Mouse (Mus musculus) thymus, postnatal 4 days (tissue): ENCODE results near the gene Gm3269.
"Not testable (repeated sequence)": the region's sequence is repeated elsewhere in the genome, so short reads cannot be mapped to it uniquely, and the experiment has no call there.

Experiments
- DNase-seq: peaks from one replicate; pipeline ENCODE4 v3.0.0; 2021

The Gm3269 gene

DNA sequence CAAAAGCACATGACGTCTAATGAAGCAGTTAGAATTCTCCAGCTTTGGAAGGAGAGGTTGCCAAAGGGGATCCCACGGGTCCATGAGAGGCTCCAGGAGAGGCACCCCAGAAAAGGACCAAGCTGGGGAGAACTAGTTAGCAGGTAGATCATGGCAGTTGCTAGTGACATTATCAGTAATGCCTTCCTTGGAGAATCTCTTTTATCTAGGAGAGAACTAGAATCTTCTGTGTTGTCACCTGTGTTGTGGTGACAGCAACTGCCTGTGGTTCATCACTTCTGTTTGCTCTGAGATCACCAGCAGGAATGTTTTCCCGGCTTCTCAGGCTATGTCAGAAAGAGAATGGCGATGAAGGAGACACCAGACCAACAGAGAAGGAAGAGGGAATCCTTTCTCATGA lies at the start of gene Gm3269:
TSS of gene Gm3269 (plus strand) at position 301 of the 400 bp plus-strand sequence.
- not testable (repeated sequence) for DNase-seq

DNA sequence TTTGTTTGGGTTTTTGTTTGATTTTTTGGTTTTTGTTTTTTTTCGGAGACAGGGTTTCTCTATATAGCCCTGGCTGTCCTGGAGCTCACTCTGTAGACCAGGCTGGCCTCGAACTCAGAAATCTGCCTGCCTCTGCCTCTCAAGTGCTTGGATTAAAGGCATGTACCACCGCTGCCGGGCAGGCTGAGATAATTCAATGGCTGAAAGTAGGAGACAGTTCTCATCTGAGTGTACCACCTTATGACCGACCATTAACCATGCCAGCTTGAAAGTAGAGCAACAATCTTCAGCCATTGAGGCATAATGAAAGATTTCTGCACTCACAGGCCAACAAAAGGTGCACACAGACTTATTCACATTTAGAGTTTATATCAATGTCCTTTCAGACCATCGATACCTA lies 31.5 kb upstream of the Gm3269 start:
- DNase-seq, result not testable (repeated sequence)

DNA sequence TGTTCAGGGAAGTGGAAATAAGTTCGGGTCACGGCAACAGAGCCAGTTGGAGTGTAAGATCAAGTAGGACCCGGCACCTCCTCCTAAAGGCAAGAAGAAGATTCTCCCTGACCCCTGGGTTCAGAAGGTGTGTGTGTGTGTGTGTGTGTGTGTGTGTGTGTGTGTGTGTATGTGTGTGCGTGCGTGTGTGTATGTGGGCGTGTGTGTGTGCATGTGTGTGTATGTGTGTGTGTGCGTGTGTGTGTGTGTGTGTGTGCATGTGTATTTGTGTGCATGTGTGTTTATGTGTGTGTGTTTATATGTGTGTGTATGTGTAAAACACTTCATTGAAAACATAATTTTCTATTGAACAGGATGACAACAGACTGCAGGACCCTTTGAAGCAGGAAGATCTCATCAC lies 16.0 kb upstream of the Gm3269 start:
- not testable (repeated sequence) for DNase-seq

DNA sequence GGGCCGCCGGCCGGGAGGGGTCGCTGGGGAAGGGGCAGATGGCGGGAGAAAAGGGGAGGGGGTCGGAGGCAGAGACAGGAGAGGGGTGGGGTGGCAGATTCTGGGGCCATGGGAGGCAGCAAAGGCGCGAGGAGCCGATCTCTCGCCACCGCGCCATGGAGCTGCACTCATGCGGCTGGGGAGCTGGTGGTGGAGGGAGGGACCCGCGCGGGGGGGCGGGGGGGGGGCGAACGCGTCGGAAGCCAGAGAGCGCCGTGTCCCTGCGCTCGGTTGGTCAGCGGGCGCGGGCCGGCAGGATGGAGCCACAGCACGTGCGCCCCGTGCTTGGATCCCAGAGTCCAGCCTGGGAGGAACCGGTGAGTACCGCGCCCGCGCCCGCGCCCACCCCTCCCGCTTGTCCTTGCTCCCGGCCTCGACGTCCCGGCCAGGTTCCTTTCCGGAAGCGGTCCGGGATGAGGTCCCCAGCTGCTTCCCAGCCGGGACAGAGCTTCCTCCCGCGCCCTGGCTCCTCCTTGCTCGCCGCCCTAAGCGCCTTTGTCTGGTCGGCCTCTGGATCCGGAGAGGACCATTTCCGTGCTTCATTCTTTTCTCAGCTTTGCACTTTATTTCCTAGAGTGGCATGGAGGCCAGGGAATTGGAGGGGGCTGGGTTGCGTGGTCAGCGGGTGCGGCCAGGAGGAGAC lies 17.5 kb downstream of the Gm3269 start, which contains the start of gene Gm3264:
TSS of gene Gm3264 (plus strand) at position 278 of the 682 bp plus-strand sequence.
- DNase-seq, result not testable (repeated sequence)

DNA sequence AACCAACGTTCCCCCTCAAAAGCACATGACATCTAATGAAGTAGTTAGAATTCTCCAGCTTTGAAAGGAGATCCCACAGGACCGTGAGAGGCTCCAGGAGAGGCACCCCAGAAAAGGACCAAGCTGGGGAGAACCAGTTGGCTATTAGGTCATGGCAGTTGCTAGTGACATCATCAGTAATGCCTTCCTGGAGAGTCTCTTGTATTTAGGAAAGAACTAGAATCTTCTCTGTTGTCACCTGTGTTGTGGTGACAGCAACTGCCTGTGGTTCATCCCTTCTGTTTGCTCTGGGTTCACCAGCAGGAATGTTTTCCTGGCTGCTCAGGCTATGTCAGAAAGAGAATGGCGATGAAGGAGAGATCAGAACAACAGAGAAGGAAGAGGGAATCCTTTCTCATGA lies 54.2 kb downstream of the Gm3269 start, which contains the start of gene Gm3278:
TSS of gene Gm3278 (plus strand) at position 301 of the 400 bp plus-strand sequence.
- not testable (repeated sequence) for DNase-seq
